Mouse (Mus musculus): ENCODE data around the gene Caps2. TPM values are rescaled to one million over a fixed set of nuclear protein-coding genes. Genes with fewer than 3 reads are reported as not detected.
"Not testable (repeated sequence)": the region's sequence is repeated elsewhere in the genome, so short reads cannot be mapped to it uniquely, and the experiment has no call there.

The Caps2 gene
- polyA plus RNA-seq, 1 experiment from 2014 or later = 0.06 TPM

DNA sequence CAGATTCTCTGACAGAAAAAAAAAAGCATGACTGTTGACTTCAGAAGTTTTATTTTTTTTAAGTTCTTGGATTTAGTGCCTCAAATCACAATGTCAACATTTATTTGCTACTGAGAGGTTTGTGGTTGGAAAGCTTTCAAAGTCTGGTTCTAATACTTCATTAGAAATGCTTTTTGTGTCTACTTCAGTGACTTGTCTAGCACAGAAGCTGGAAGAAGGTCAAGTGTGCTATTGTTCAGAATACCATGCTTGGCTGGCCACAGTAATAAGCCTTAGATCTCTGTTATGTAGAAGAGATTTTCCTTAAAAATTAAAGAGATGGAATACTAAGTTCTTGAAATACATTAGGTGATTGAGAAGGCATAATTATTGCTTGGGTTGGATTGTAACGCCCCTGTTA is 63.7 kb downstream of the Caps2 start:
- Histone ChIP-seq H3K27me3 (no peaks in the 10 kb centered on the region), H3K9me3 (replicated peaks) (no peaks in the 10 kb centered on the region), H3K9ac (no peak overlapping the region), H3K4me2 (no peak overlapping the region), H3K4me3 (no peak overlapping the region), H3K27ac (no peak overlapping the region), H3K4me1 (replicated peaks) (no peaks in the 10 kb centered on the region), H3K36me3 (no peaks in the 10 kb centered on the region)
- WGBS = 78% methylated on average over 1 of the region's 1 CpGs
- no peak for ATAC-seq (replicated peaks; ENCODE audit: insufficient number of reproducible peaks, insufficient read depth, low FRiP score, low read depth)

DNA sequence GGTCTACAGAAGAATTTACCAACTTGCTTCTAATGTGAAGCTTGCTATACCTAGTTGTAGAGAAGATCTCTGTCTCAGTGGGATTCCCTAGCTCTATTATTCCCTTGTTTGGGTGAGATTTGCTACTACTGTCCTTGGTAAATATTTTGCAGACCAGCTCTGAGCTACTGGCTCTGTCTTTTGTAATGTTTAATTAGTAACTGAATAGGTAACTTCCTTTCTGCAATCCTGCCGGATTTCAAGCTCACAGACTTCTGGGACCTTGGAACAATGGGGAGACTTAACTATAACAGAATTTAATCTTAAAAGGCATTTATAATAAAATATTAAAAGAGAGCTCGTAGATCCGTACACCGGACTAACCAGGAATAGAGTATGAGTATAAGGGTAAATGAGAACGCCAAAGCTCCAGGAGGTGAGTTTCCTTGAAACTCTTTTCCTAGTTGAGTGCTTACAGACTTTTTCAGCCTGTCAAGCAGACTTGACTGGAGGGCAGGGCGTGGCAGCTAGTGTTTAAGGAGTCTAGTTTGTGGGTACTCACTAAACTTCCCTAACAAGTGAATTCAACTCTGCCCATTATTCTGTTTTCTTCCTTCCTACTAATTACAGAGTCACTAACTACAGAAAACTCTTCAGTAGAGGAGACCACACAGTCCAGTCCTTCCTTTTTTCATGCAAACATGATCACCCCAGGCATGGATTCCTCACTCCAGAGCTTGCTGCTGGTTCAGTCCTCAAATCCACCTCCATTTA is 65.8 kb downstream of the Caps2 start:
- H3K36me3 ChIP-seq; H3K4me1 ChIP-seq (replicated peaks); ATAC-seq (replicated peaks; ENCODE audit: insufficient number of reproducible peaks, insufficient read depth, low FRiP score, low read depth); H3K27me3 ChIP-seq; H3K4me3 ChIP-seq; H3K27ac ChIP-seq; H3K9me3 ChIP-seq (replicated peaks); H3K9ac ChIP-seq; H3K4me2 ChIP-seq: not testable (repeated sequence)
- 53% methylated on average over 6 of the region's 6 CpGs for WGBS

DNA sequence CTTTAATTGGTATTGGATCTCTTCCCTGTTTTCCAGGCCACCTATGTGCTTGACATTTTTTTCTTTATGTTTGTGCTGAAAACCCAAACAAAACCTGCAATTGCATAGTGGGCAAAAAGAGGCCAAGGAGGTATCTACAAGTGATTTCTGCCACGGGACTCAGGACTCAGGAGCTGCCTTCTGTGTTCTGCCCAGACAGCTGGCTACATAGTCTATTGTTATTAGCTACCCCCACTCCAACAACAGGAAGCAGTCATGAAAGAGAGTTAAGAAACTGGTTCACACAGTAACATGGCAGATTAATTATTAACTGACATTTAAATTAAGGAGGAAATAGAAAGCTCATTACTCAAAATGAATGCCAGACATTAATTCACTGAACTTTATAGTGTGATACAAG is 69.3 kb downstream of the Caps2 start:
- not testable (repeated sequence) for ATAC-seq (replicated peaks; ENCODE audit: insufficient number of reproducible peaks, insufficient read depth, low FRiP score, low read depth)
- 51% methylated on average over 1 of the region's 1 CpGs for WGBS

DNA sequence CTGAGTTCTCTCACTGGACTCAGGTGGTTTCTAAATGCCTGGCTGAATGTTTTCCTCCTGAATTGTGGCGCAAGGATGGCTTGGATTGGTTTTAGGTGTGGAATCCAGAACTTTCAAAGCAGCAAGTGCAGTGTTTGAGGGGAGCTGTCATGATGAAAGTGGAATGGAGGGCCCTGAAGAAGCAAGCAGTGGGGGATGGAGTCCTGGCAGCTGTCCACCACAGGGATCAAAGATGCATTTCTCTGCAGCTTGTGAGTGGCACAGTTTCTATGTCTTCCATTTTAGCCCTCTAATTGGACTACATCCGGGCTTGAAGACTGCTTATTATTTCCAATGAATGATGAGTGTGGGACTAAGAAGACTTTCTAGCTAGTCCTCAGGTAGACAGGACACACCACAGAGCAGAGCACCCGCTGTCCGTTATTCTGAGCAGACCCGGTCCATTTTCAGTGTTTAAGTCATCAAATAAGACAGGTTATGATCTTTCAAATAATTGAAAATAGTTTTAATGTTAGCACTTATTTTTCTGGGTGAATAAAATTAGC is 72.0 kb downstream of the Caps2 start:
- not testable (repeated sequence) for H3K4me2 ChIP-seq; H3K9me3 ChIP-seq (replicated peaks); H3K36me3 ChIP-seq; H3K4me3 ChIP-seq; H3K4me1 ChIP-seq (replicated peaks); H3K27ac ChIP-seq; H3K9ac ChIP-seq; H3K27me3 ChIP-seq; ATAC-seq (replicated peaks; ENCODE audit: insufficient number of reproducible peaks, insufficient read depth, low FRiP score, low read depth)
- 70% methylated on average over 5 of the region's 5 CpGs for WGBS

More for the DNA sequence above, 69.3 kb downstream of the Caps2 start:
- H3K9ac ChIP-seq; H3K4me3 ChIP-seq; H3K4me1 ChIP-seq (replicated peaks); H3K9me3 ChIP-seq (replicated peaks); H3K27ac ChIP-seq; H3K4me2 ChIP-seq; H3K36me3 ChIP-seq; H3K27me3 ChIP-seq: not testable (repeated sequence)

DNA sequence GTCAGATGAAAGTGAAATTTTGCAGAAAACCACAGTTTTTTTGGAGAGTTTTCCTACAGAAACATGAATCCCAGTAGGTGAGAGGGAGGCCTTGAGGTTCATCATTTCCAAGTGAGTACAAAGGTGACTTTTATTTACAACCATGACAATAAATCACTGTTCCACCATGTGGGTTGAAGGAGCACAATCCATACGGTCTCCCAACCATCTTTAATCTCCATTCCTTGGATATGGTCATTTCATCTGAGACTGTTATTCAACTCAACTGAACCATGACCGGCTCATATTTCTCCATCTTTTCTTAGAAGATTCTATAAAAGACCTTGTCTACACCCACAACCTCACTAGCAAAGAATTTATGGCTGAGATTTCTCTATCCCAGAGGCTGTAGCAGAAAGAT is 84.9 kb downstream of the Caps2 start:
- 79% methylated on average over 2 of the region's 2 CpGs for WGBS
- H3K4me2 ChIP-seq = no peak overlapping the region
- H3K9ac ChIP-seq = no peak overlapping the region
- ATAC-seq (replicated peaks; ENCODE audit: insufficient number of reproducible peaks, insufficient read depth, low FRiP score, low read depth) = no peak
- no peaks in the 10 kb centered on the region for H3K36me3 ChIP-seq
- no peaks in the 10 kb centered on the region for H3K4me1 ChIP-seq (replicated peaks)
- H3K27ac ChIP-seq = no peak overlapping the region
- no peaks in the 10 kb centered on the region for H3K9me3 ChIP-seq (replicated peaks)
- no peaks in the 10 kb centered on the region for H3K27me3 ChIP-seq
- no peak overlapping the region for H3K4me3 ChIP-seq

DNA sequence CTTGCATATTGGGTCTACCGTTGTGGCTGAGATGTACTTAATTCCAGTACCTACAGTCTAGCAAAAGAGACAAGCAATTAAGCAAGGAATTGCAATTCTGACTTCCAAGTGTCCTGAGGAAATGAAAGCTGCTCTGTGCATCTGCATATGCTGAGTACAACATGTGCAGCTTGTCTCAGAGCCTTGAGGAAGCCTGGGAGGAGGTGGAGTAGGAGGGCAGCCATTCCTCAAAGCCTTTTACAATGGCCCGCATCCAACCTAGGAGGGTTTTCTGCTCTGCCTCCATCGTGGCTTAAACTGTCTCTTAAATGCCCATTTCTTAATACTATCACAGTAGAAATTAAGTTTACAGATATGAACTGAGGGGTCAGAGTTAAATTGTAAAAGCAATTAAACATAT is 100.0 kb downstream of the Caps2 start:
- no peaks in the 10 kb centered on the region for H3K9me3 ChIP-seq (replicated peaks)
- H3K4me2 ChIP-seq = no peak overlapping the region
- H3K27me3 ChIP-seq = 0 out of 2 replicates have a peak, but pooled peaks cover 4% of the 10 kb centered on the region
- H3K9ac ChIP-seq = no peak overlapping the region
- no peak for ATAC-seq (replicated peaks; ENCODE audit: insufficient number of reproducible peaks, insufficient read depth, low FRiP score, low read depth)
- no peaks in the 10 kb centered on the region for H3K4me1 ChIP-seq (replicated peaks)
- no peaks in the 10 kb centered on the region for H3K36me3 ChIP-seq
- H3K4me3 ChIP-seq = no peak overlapping the region
- 78% methylated on average over 3 of the region's 3 CpGs for WGBS
- no peak overlapping the region for H3K27ac ChIP-seq

Other genes with a start within 250 kb of the Caps2 start
- 23.3 and 25.0 TPM in 2 replicates for gene Krr1, start 191.0 kb upstream of the Caps2 start, polyA plus RNA-seq (2015; fragmentation: Nextera tagmentation; extraction: Ambion mirVana)
- gene Glipr1, start 161.0 kb upstream of the Caps2 start, polyA plus RNA-seq (2015; fragmentation: Nextera tagmentation; extraction: Ambion mirVana) = 2.3 and 7.2 TPM in 2 replicates
- not detected in 2 replicates for gene Glipr1l1, start 103.4 kb upstream of the Caps2 start, polyA plus RNA-seq (2015; fragmentation: Nextera tagmentation; extraction: Ambion mirVana)
- gene Glipr1l2, start 80.3 kb upstream of the Caps2 start, polyA plus RNA-seq (2015; fragmentation: Nextera tagmentation; extraction: Ambion mirVana) = not detected in 2 replicates
- not detected in 2 replicates for gene Glipr1l3, start 3.3 kb upstream of the Caps2 start, polyA plus RNA-seq (2015; fragmentation: Nextera tagmentation; extraction: Ambion mirVana)
- gene Kcnc2, start 107.5 kb downstream of the Caps2 start, polyA plus RNA-seq (2015; fragmentation: Nextera tagmentation; extraction: Ambion mirVana) = 1.1 and 1.6 TPM in 2 replicates